Mouse (Mus musculus) frontal cortex, adult (tissue): Measurements from ENCODE around the gene Tmem231.

ENCODE experiments used
- ATAC-seq: cut with Nextera tagmentation; 2 replicates; pipeline ENCODE4 v1.9.2; 2017; ENCODE audit warnings: mild to moderate bottlenecking, moderate library complexity, mixed read lengths; ENCODE audit not compliant: low TSS enrichment

Tmem231 gene

DNA sequence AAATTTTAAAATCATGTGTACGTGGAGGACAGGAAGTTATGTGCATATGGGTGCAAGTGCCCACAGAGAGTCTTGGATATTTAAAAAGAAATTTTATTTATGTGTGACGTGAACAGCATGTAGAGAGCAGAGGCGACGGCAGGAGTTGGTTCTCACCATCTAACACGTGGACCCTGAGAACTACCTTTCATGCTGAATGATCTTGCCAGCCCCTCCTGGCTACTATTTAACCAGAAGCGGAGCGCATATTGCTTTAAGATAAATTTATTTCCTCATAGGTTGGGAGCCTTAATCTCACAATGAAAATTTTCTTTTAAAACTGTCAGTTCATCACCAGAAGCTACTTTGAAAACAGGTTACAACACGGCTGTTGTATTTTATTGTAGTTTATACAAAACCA lies 69.0 kb downstream of the Tmem231 start:
- ATAC-seq, result no peak

DNA sequence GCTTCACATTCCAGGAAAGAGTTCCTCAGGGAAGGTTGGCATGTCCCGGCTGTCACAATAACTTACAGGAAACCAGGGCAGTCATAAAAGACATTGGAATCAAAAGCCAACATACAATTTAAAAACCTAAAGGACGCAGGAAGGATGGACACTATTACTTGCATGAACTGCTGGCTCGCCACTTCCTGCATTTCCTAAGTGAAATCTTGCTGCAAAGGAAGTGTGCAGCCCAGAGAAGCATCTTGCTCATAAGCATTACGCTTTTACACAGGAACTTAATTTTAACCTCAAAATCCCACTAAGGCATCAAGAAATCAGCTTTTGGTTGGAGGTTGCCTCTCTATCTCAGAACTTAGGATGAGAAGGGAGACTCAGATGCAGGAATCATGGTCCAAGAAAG lies 70.4 kb downstream of the Tmem231 start:
- no peak for ATAC-seq
